Mouse (Mus musculus) lung, adult 2 months (tissue): ENCODE results near the gene Gm49369. TPM values are rescaled to one million over a fixed set of nuclear protein-coding genes. Genes with fewer than 3 reads are reported as not detected.
"Not testable (repeated sequence)": the region's sequence is repeated elsewhere in the genome, so short reads cannot be mapped to it uniquely, and the experiment has no call there.

Experiments used
- DNase-seq: peaks from one replicate; pipeline ENCODE4 v3.0.0; 2022
- H3K4me1 ChIP-seq: fragments of 200-500 bp; 2 replicates; pipeline ENCODE4 v1.6.1; 2011; ENCODE audit warnings: low read length; ENCODE audit not compliant: control insufficient read depth, insufficient read depth
- H3K4me3 ChIP-seq: fragments of 200-500 bp; replicated peaks from 2 replicates; pipeline ENCODE3; 2011; ENCODE audit warnings: low read depth, mild to moderate bottlenecking, control low read depth, low read length; ENCODE audit errors: extremely low read depth
- CTCF ChIP-seq: fragments of 200-500 bp; IDR thresholded peaks from 2 replicates; pipeline ENCODE4 v1.5.1; 2011; ENCODE audit warnings: mild to moderate bottlenecking, low read length, control low read depth; ENCODE audit not compliant: insufficient read depth
- POLR2A ChIP-seq: fragments of 200-500 bp; IDR thresholded peaks from 2 replicates; pipeline ENCODE4 v1.6.1; 2011; ENCODE audit warnings: low read depth, mild to moderate bottlenecking, control low read depth, low read length, borderline replicate concordance; ENCODE audit errors: extremely low read depth
- WGBS: fragments of 180-500 bp; shearing (Covaris S2); methylation state at CpG from one replicate; pipeline ENCODE4 v1.1.7; 2018; 5-methylcytosine and 5-hydroxymethylcytosine counted together
- polyA plus RNA-seq: library from polyadenylated mRNA; depleted of rRNA; stranded (reverse); fragments of >200 nt; gene quantifications from 2 replicates; pipeline ENCODE4 v1.2.3, GENCODE M21; 2012

Gene Gm49369
- polyA plus RNA-seq, 1 experiment, result 0.24 TPM

- TF ChIP-seq CTCF (no peak), POLR2A (no peak)
- no peak for DNase-seq
- Histone ChIP-seq H3K4me1 (peaks cover 4% of the 10 kb centered on the region), H3K4me3 (no peak overlapping the region)
- WGBS, result 41% methylated on average over 4 of the region's 4 CpGs
Measured at GRCm38 (mm10) chr7:142415314-142415713, 32.8 kb upstream of the Gm49369 start.

GRCm38 (mm10) chr7:142413285-142413684, 30.8 kb upstream of the Gm49369 start:
- Histone ChIP-seq H3K4me1 (peaks cover 4% of the 10 kb centered on the region), H3K4me3 (no peak overlapping the region)
- 77% methylated on average over 6 of the region's 6 CpGs for WGBS
- TF ChIP-seq POLR2A, result no peak
- no peak for TF ChIP-seq CTCF
- no peak for DNase-seq

- H3K4me3 ChIP-seq, result no peak overlapping the region
- DNase-seq, result no peak
- TF ChIP-seq CTCF (no peak), POLR2A (no peak)
- no peaks in the 10 kb centered on the region for H3K4me1 ChIP-seq
- 76% methylated on average over 3 of the region's 3 CpGs for WGBS
Measured at GRCm38 (mm10) chr7:142409603-142410002, 27.1 kb upstream of the Gm49369 start.

- no peaks in the 10 kb centered on the region for H3K4me1 ChIP-seq
- 90% methylated on average over 8 of the region's 8 CpGs for WGBS
- no peak for TF ChIP-seq CTCF
- no peak overlapping the region for H3K4me3 ChIP-seq
- DNase-seq, result no peak
Measured at GRCm38 (mm10) chr7:142408686-142409085, 26.2 kb upstream of the Gm49369 start.

GRCm38 (mm10) chr7:142407935-142408334, 25.5 kb upstream of the Gm49369 start:
- no peak overlapping the region for H3K4me3 ChIP-seq
- H3K4me1 ChIP-seq, result no peaks in the 10 kb centered on the region
- WGBS, result 61% methylated on average over 4 of the region's 4 CpGs
- TF ChIP-seq POLR2A, result no peak
- no peak for TF ChIP-seq CTCF
- DNase-seq, result no peak

GRCm38 (mm10) chr7:142405134-142405533, 22.7 kb upstream of the Gm49369 start:
- DNase-seq, H3K4me3 ChIP-seq: not testable (repeated sequence)
- 94% methylated on average over 5 of the region's 5 CpGs for WGBS

GRCm38 (mm10) chr7:142403591-142403990, 21.1 kb upstream of the Gm49369 start:
- Histone ChIP-seq H3K4me3 (no peak overlapping the region), H3K4me1 (peaks cover 2% of the 10 kb centered on the region; the same call in 1 of the 2 replicates)
- no peak for DNase-seq
- TF ChIP-seq CTCF (no peak), POLR2A (no peak)
- 38% methylated on average over 4 of the region's 4 CpGs for WGBS

More at GRCm38 (mm10) chr7:142405134-142405533, 22.7 kb upstream of the Gm49369 start:
- H3K4me1 ChIP-seq, result not testable (repeated sequence)

- 69% methylated on average over 7 of the region's 7 CpGs for WGBS
- TF ChIP-seq CTCF (no peak), POLR2A (no peak)
- no peak overlapping the region for H3K4me3 ChIP-seq
- H3K4me1 ChIP-seq, result peaks cover 2% of the 10 kb centered on the region; the same call in 1 of the 2 replicates
- no peak for DNase-seq
Measured at GRCm38 (mm10) chr7:142400750-142401142, 18.3 kb upstream of the Gm49369 start.

GRCm38 (mm10) chr7:142400112-142400749, 17.8 kb upstream of the Gm49369 start:
- no peak for DNase-seq
- Histone ChIP-seq H3K4me3 (no peak overlapping the region), H3K4me1 (peaks cover 2% of the 10 kb centered on the region; the same call in 1 of the 2 replicates)
- WGBS, result 57% methylated on average over 7 of the region's 7 CpGs
- TF ChIP-seq POLR2A (no peak), CTCF (no peak)

GRCm38 (mm10) chr7:142399250-142399649, 16.8 kb upstream of the Gm49369 start:
- 43% methylated on average over 1 of the region's 1 CpGs for WGBS
- TF ChIP-seq POLR2A, result no peak
- TF ChIP-seq CTCF, result no peak
- Histone ChIP-seq H3K4me3 (no peak overlapping the region), H3K4me1 (peaks cover 7% of the 10 kb centered on the region)
- no peak for DNase-seq

- peaks cover 11% of the 10 kb centered on the region for H3K4me1 ChIP-seq
- no peak for TF ChIP-seq POLR2A
- TF ChIP-seq CTCF, result no peak
- no peak overlapping the region for H3K4me3 ChIP-seq
- DNase-seq, result no peak
- WGBS, result 28% methylated on average over 2 of the region's 2 CpGs
Measured at GRCm38 (mm10) chr7:142398052-142398451, 15.6 kb upstream of the Gm49369 start.
